Mouse (Mus musculus) spleen, adult 2 months (tissue): ENCODE results near the gene Fam71f1. TPM values are rescaled to one million over a fixed set of nuclear protein-coding genes. Genes with fewer than 3 reads are reported as not detected.

Source experiments
- DNase-seq, 2 experiments: peaks; one replicate each; pipeline versions ENCODE4 v3.0.0 to v3.0.0-alpha.2; 2012 to 2021; ENCODE audit warnings: low spot score in 2 of 2, low read depth in 1 of 2
- H3K27ac ChIP-seq: fragments of 200-500 bp; 2 replicates; pipeline ENCODE4 v1.5.1; 2012; ENCODE audit warnings: low read length, inconsistent platforms; ENCODE audit not compliant: insufficient read depth
- H3K27me3 ChIP-seq: fragments of 200-500 bp; 2 replicates; pipeline ENCODE4 v1.6.1; 2012; ENCODE audit warnings: mild to moderate bottlenecking, moderate library complexity, low read length, inconsistent platforms; ENCODE audit not compliant: control insufficient read depth, insufficient read depth
- H3K36me3 ChIP-seq: fragments of 200-500 bp; 2 replicates; pipeline ENCODE4 v1.6.1; 2012; ENCODE audit warnings: mild to moderate bottlenecking, low read length, inconsistent platforms; ENCODE audit not compliant: control insufficient read depth, insufficient read depth
- H3K4me1 ChIP-seq: fragments of 200-500 bp; 2 replicates; pipeline ENCODE4 v1.6.1; 2011; ENCODE audit warnings: inconsistent platforms; ENCODE audit not compliant: control insufficient read depth, insufficient read depth, insufficient read length
- H3K4me3 ChIP-seq: fragments of 200-500 bp; 2 replicates; pipeline ENCODE4 v1.5.1; 2011; ENCODE audit warnings: mild to moderate bottlenecking, inconsistent platforms; ENCODE audit not compliant: insufficient read depth, insufficient read length; ENCODE audit errors: extremely low read depth
- CTCF ChIP-seq: fragments of 200-500 bp; IDR thresholded peaks from 2 replicates; pipeline ENCODE4 v1.5.1; 2011; ENCODE audit warnings: mild to moderate bottlenecking, inconsistent platforms; ENCODE audit not compliant: insufficient read depth, insufficient read length, insufficient replicate concordance; ENCODE audit errors: extremely low read depth
- POLR2A ChIP-seq: fragments of 200-500 bp; IDR thresholded peaks from 2 replicates; pipeline ENCODE4 v1.6.1; 2011; ENCODE audit warnings: low read depth, low read length, inconsistent platforms
- WGBS: fragments of 180-500 bp; shearing (Covaris S2); methylation state at CpG from one replicate; pipeline ENCODE4 v1.1.7; 2018; 5-methylcytosine and 5-hydroxymethylcytosine counted together
- polyA plus RNA-seq: library from polyadenylated mRNA; depleted of rRNA; stranded (reverse); fragments of >200 nt; gene quantifications from 2 replicates; pipeline ENCODE4 v1.2.3, GENCODE M21; 2012; rRNA removed

Gene Fam71f1
- polyA plus RNA-seq, 1 experiment: not detected

DNA sequence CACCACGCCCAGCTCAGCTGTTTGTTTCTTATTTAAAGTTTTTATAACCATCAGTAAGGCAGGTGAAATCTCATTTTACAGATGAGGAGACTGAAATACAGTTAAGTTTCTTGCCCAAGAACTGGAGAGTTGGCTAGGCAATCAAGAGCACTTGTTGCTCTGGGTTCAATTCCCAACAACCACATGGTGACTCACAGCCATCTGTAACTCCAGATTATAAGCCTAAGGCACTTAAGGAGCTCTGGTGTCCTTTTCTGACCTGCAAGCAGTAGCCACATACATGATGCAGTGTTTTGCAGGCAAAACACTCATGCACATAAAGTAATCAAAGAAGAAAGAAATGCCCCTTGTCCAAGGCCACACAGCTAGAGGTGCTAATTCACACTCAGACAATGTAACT is 46.3 kb downstream of the Fam71f1 start:
- H3K36me3 ChIP-seq: peaks cover 20% of the 10 kb centered on the region
- TF ChIP-seq CTCF: no peak
- TF ChIP-seq POLR2A: no peak
- WGBS: 86% methylated on average over 1 of the region's 1 CpGs

GRCm38 (mm10) chr6:29377386-29377785 is 58.4 kb downstream of the Fam71f1 start:
- peaks cover 16% of the 10 kb centered on the region for H3K36me3 ChIP-seq
- 70% methylated on average over 4 of the region's 4 CpGs for WGBS

More for the DNA sequence above, 46.3 kb downstream of the Fam71f1 start:
- DNase-seq: no peak
- Histone ChIP-seq H3K4me1 (no peaks in the 10 kb centered on the region), H3K27ac (no peak overlapping the region), H3K4me3 (no peak overlapping the region), H3K27me3 (no peaks in the 10 kb centered on the region)

DNA sequence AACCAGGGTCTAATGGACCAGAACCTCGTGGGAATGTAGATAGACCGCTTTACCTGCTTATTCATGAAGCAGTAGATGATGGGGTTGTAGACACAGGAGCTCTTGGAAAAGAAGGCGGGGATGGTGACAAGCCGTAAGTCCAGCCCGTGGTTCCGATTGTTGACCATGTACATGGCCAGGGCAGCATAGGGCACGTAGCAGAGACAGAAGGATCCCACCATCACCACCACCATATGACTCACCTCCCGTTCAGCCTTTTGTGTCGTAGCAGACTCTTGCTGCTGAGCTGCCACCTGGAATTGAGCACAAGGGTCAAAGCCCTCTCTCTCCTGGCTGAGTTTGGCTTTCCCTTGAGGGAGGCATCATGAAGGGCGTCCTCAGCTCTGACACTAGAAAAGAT is 59.7 kb downstream of the Fam71f1 start:
- Histone ChIP-seq H3K27me3 (no peaks in the 10 kb centered on the region), H3K27ac (no peak overlapping the region), H3K36me3 (peaks cover 9% of the 10 kb centered on the region), H3K4me1 (no peaks in the 10 kb centered on the region), H3K4me3 (no peak overlapping the region)
- TF ChIP-seq POLR2A: no peak
- TF ChIP-seq CTCF: no peak
- DNase-seq: no peak
- 91% methylated on average over 10 of the region's 10 CpGs for WGBS

More at GRCm38 (mm10) chr6:29377386-29377785, 58.4 kb downstream of the Fam71f1 start:
- DNase-seq: no peak
- no peak for TF ChIP-seq POLR2A
- no peak for TF ChIP-seq CTCF
- Histone ChIP-seq H3K4me3 (no peak overlapping the region), H3K27ac (no peak overlapping the region), H3K27me3 (no peaks in the 10 kb centered on the region), H3K4me1 (no peaks in the 10 kb centered on the region)

GRCm38 (mm10) chr6:29379954-29380353 is 61.0 kb downstream of the Fam71f1 start:
- DNase-seq: no peak
- peaks cover 7% of the 10 kb centered on the region for H3K36me3 ChIP-seq
- 60% methylated on average over 6 of the region's 6 CpGs for WGBS
- TF ChIP-seq CTCF: no peak
- H3K4me3 ChIP-seq: no peak overlapping the region
- no peaks in the 10 kb centered on the region for H3K4me1 ChIP-seq
- H3K27ac ChIP-seq: no peak overlapping the region
- no peaks in the 10 kb centered on the region for H3K27me3 ChIP-seq

DNA sequence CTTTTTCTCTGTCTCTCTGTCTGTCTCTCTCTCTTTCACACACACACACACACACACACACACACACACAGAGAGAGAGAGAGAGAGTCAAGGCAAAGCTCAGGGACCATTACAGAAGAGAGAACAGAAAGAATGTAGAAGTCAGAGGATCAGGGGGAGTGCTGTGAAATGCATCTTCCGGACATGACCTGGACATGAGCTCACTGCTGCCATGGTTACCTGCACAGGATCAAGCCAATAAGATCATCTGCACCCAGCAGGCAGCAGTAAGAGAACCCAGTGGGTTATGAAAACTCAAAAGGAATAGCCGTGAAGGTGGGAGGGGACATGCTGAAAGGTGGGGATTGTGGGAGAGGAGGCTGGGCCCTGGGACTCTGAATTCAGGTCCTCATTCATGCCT is 63.5 kb downstream of the Fam71f1 start:
- no peaks in the 10 kb centered on the region for H3K4me1 ChIP-seq
- 83% methylated on average over 2 of the region's 2 CpGs for WGBS
- no peaks in the 10 kb centered on the region for H3K27me3 ChIP-seq
- TF ChIP-seq CTCF (no peak), POLR2A (no peak)
- no peak overlapping the region for H3K27ac ChIP-seq
- no peaks in the 10 kb centered on the region for H3K36me3 ChIP-seq
- H3K4me3 ChIP-seq: no peak overlapping the region
- no peak for DNase-seq

Other genes starting within 250 kb of the Fam71f1 start
- 3.6 and 4.2 TPM in 2 replicates for gene Rbm28, start 154.1 kb upstream of the Fam71f1 start, polyA plus RNA-seq
- gene Prrt4, start 139.6 kb upstream of the Fam71f1 start, polyA plus RNA-seq: 0.20 and 0.25 TPM in 2 replicates
- 40.7 and 46.7 TPM in 2 replicates for gene Impdh1, start 102.8 kb upstream of the Fam71f1 start, polyA plus RNA-seq
- gene Hilpda, start 46.7 kb upstream of the Fam71f1 start, polyA plus RNA-seq: 11.3 and 12.9 TPM in 2 replicates
- gene Fam71f2, start 39.5 kb upstream of the Fam71f1 start, polyA plus RNA-seq: 0.40 and 0.82 TPM in 2 replicates
- gene Calu, start 28.9 kb downstream of the Fam71f1 start, polyA plus RNA-seq: 12.2 and 14.9 TPM in 2 replicates
- gene Opn1sw, start 69.3 kb downstream of the Fam71f1 start, polyA plus RNA-seq: not detected in 2 replicates
- 0.05 and 0.23 TPM in 2 replicates for gene Ccdc136, start 77.2 kb downstream of the Fam71f1 start, polyA plus RNA-seq
- gene Flnc, start 114.1 kb downstream of the Fam71f1 start, polyA plus RNA-seq: 0.32 and 0.38 TPM in 2 replicates
- gene Atp6v1f, start 148.6 kb downstream of the Fam71f1 start, polyA plus RNA-seq: 182 and 226 TPM in 2 replicates
- gene Atp6v1fnb, start 152.3 kb downstream of the Fam71f1 start, polyA plus RNA-seq: 0.34 TPM in 1 of 2 replicates, not detected in the other
- gene Kcp, start 188.8 kb downstream of the Fam71f1 start, polyA plus RNA-seq: 10.1 and 10.2 TPM in 2 replicates
- 136 and 178 TPM in 2 replicates for gene Irf5, start 207.5 kb downstream of the Fam71f1 start, polyA plus RNA-seq